Mouse (Mus musculus) embryonic facial prominence, embryonic 10.5 days (tissue): ENCODE results near the gene Nrxn1. TPM values are rescaled to one million over a fixed set of nuclear protein-coding genes. Genes with fewer than 3 reads are reported as not detected.
A peak's percentile ranks its signal among the peaks of the same experiment; 100 is the strongest.

ENCODE experiments used
- DNase-seq: peaks from one replicate; pipeline ENCODE4 v3.0.0-alpha.2; 2017; ENCODE audit warnings: low spot score
- H3K27ac ChIP-seq: fragments of 300-500 bp; sonication (generic); replicated peaks from 2 replicates; pipeline ENCODE4 v1.5.1; 2016; ENCODE audit warnings: mild to moderate bottlenecking
- H3K27me3 ChIP-seq: fragments of 300-500 bp; sonication (generic); replicated peaks from 2 replicates; pipeline ENCODE4 v1.6.1; 2016; ENCODE audit warnings: low read depth, mild to moderate bottlenecking; ENCODE audit not compliant: poor library complexity, severe bottlenecking
- H3K36me3 ChIP-seq: fragments of 300-500 bp; sonication (generic); replicated peaks from 2 replicates; pipeline ENCODE4 v1.6.1; 2016; ENCODE audit warnings: mild to moderate bottlenecking, moderate library complexity
- H3K4me1 ChIP-seq: fragments of 300-500 bp; sonication (generic); 2 replicates; pipeline ENCODE4 v1.6.1; 2016
- H3K4me3 ChIP-seq: fragments of 300-500 bp; sonication (generic); 2 replicates; pipeline ENCODE4 v1.5.1; 2016; ENCODE audit warnings: mild to moderate bottlenecking, moderate library complexity
- H3K9me3 ChIP-seq: fragments of 300-500 bp; sonication (generic); 2 replicates; pipeline ENCODE4 v1.6.1; 2016; ENCODE audit warnings: mild to moderate bottlenecking
- WGBS: fragments of 180-500 bp; shearing (Covaris S2); methylation state at CpG from one replicate; pipeline ENCODE4 v1.1.7; 2016; 5-methylcytosine and 5-hydroxymethylcytosine counted together
- polyA plus RNA-seq: library from polyadenylated mRNA; unstranded; fragments of >200 nt; fragmentation: Nextera tagmentation; extraction: Ambion mirVana; gene quantifications from 2 replicates; pipeline ENCODE4 v1.2.1, GENCODE M21; 2016

Nrxn1 gene
- polyA plus RNA-seq, 1 experiment from 2014 or later, result 4.1 TPM

GRCm38 (mm10) chr17:90615019-90615418 is 477.9 kb downstream of the Nrxn1 start:
- 85% methylated on average over 3 of the region's 3 CpGs for WGBS
- no peaks in the 10 kb centered on the region for H3K9me3 ChIP-seq
- no peak overlapping the region for H3K27ac ChIP-seq
- H3K36me3 ChIP-seq, result no peaks in the 10 kb centered on the region
- DNase-seq, result no peak
- H3K4me1 ChIP-seq, result no peaks in the 10 kb centered on the region
- no peaks in the 10 kb centered on the region for H3K27me3 ChIP-seq
- H3K4me3 ChIP-seq, result no peak overlapping the region

DNA sequence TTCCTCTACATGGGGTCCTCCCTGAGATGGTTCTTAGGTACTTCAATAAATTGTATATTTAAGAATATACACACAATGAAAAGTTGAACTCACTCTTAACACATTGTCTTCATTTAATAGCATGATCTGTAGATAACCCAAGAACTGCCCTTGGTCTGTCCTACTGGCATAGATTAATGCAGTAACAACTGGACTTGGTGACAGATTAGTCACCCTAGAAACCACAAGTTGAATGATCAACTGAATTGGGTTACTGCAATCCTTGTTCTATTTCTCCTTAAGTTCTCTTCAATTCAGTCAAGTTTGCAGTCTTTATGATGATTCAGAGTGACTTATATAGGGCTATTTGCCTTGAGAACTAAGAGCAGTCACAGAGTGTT is 485.5 kb downstream of the Nrxn1 start:
- no peak for DNase-seq
- no peaks in the 10 kb centered on the region for H3K9me3 ChIP-seq

GRCm38 (mm10) chr17:90606718-90607426 is 486.0 kb downstream of the Nrxn1 start:
- Histone ChIP-seq H3K36me3 (no peaks in the 10 kb centered on the region), H3K4me3 (no peak overlapping the region), H3K4me1 (no peaks in the 10 kb centered on the region), H3K9me3 (no peaks in the 10 kb centered on the region), H3K27me3 (no peaks in the 10 kb centered on the region), H3K27ac (no peak overlapping the region)
- DNase-seq, result no peak
- WGBS, result 94% methylated on average over 4 of the region's 4 CpGs

More for the DNA sequence above, 485.5 kb downstream of the Nrxn1 start:
- Histone ChIP-seq H3K27me3 (no peaks in the 10 kb centered on the region), H3K4me1 (no peaks in the 10 kb centered on the region), H3K4me3 (no peak overlapping the region), H3K36me3 (no peaks in the 10 kb centered on the region), H3K27ac (no peak overlapping the region)

DNA sequence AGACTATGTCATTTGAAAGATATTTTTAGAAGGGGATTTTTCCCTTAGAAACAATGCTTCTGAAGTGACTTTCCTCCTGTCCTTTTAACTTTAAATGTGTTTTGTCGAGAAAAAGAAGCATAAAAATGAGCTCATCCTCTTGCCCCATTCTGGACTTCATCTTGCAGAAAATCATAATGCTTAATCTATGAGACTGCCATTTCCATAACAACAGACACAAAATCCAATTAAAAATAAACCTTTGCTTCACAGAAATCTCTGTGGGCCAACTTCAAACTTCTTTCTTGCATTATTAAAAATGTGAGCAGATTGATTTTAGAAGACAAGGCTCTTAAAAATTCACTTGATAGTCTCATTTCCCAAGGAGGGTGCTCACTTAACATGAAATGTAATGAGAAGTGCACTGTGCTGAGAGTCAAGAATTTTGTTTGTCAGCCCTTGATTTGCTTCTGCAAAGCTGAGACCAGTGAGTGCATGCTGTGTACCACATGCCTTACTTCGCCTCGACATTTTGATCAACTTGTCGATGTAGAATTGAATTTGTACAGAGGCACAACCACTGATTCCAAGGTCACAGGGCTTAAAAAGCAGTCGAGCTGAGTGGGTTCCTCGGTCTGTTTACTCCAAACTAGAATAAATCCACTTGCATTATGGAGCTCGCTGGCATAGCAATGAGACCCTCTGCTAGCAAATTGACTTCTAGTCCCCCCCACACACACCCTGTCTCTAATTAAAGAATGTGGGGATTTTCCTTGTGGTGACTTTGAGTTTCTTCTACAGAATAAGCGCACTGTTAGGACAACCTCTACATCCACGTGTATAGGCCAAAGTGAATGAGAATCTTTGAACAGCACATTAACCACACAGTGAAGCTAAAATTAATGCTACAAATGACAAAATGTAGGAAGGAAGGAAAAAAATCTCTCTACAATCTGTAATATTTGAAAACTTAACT is 493.0 kb downstream of the Nrxn1 start:
- H3K4me3 ChIP-seq, result no peak overlapping the region
- 86% methylated on average over 9 of the region's 9 CpGs for WGBS
- H3K27ac ChIP-seq, result no peak overlapping the region
- no peaks in the 10 kb centered on the region for H3K36me3 ChIP-seq
- H3K9me3 ChIP-seq, result no peaks in the 10 kb centered on the region
- no peaks in the 10 kb centered on the region for H3K4me1 ChIP-seq
- no peaks in the 10 kb centered on the region for H3K27me3 ChIP-seq
- no peak for DNase-seq

DNA sequence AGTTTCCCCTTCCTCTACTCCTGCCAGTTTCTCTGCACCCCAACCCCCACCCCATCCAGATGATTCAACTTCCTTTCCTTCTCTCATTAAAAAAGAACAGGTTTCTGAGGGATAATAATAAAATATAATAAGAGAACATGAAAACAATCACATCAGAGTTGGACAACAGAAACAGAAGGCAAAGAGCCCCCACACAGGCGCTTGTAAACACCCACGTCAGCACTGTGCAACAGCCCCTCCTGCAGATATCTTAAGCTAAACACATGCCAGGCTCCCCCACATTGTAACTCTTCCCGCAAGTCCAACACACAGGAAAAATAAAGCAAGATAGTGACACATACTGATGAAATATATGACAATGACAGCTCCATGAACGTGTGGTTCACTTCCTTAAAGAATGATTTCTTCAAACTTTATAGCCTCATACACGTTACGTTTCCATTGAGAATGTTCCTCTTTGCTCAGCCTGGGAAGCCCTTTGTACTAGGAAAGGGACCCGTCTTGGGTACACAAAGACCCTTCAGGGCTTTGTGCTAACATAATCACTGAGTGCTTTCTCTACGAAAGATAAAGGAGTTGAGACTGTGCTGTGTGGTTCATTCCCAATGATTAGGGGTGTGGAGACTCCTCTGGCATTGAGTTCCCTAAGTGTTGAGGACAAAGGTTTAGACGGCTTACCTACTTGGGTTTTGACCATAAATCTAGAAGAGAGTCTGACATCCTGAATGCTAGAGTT is 497.9 kb downstream of the Nrxn1 start:
- WGBS, result 64% methylated on average over 9 of the region's 9 CpGs
- Histone ChIP-seq H3K4me1 (no peaks in the 10 kb centered on the region), H3K9me3 (no peaks in the 10 kb centered on the region), H3K27me3 (no peaks in the 10 kb centered on the region), H3K4me3 (no peak overlapping the region), H3K36me3 (no peaks in the 10 kb centered on the region), H3K27ac (no peak overlapping the region)
- no peak for DNase-seq

- DNase-seq, result no peak
- no peak overlapping the region for H3K27ac ChIP-seq
- H3K27me3 ChIP-seq, result no peaks in the 10 kb centered on the region
- no peaks in the 10 kb centered on the region for H3K4me1 ChIP-seq
- no peak overlapping the region for H3K4me3 ChIP-seq
- H3K36me3 ChIP-seq, result no peaks in the 10 kb centered on the region
- no peaks in the 10 kb centered on the region for H3K9me3 ChIP-seq
These were observed 506.0 kb downstream of the Nrxn1 start for GRCm38 (mm10) chr17:90586891-90587290.

- Histone ChIP-seq H3K27me3 (no peaks in the 10 kb centered on the region), H3K4me1 (no peaks in the 10 kb centered on the region), H3K27ac (no peak overlapping the region), H3K4me3 (no peak overlapping the region), H3K36me3 (no peaks in the 10 kb centered on the region), H3K9me3 (no peaks in the 10 kb centered on the region)
- DNase-seq, result peak; percentile 26
- WGBS, result 45% methylated on average over 8 of the region's 8 CpGs
These were observed 508.1 kb downstream of the Nrxn1 start for GRCm38 (mm10) chr17:90584666-90585195.

DNA sequence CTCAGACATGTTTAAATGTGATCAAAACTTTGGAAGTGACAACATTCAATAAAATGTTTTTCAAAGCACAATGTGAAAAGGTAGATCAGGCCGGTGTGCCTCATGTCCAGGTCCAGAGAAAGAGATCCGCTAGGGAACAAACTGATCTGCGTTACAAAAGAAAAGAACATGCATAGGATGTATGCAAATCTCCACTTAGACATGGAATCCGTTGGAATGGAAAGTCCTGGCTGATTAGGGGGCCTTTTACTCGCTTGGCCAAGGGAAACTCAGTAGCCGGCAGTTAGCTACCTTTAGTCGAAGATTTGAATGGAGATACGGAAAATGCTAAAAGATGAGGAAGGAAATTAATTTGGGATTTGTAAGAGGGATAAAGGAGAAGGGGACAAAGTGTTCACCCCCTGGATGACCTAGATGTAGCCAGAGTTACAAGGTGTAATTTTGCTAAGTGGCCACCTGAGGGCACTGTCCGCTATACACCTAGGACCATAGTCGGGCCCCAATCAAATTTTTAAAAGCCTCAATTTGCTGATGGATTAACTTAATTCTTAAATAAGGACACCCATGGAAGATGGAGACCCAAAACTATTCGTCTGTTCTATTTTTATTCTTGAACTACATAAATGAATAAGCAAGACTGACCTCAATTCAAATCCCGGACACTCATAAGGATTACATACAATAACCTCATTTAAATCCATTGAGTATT is 508.9 kb downstream of the Nrxn1 start:
- H3K4me1 ChIP-seq, result no peaks in the 10 kb centered on the region
- no peak overlapping the region for H3K4me3 ChIP-seq
- H3K27ac ChIP-seq, result no peak overlapping the region
- peak; percentile 12 for DNase-seq
- WGBS, result 41% methylated on average over 12 of the region's 12 CpGs
- H3K36me3 ChIP-seq, result no peaks in the 10 kb centered on the region
- H3K9me3 ChIP-seq, result no peaks in the 10 kb centered on the region
- no peaks in the 10 kb centered on the region for H3K27me3 ChIP-seq

GRCm38 (mm10) chr17:90583196-90583595 is 509.7 kb downstream of the Nrxn1 start:
- Histone ChIP-seq H3K9me3 (no peaks in the 10 kb centered on the region), H3K4me1 (no peaks in the 10 kb centered on the region), H3K36me3 (no peaks in the 10 kb centered on the region), H3K27ac (no peak overlapping the region), H3K4me3 (no peak overlapping the region), H3K27me3 (no peaks in the 10 kb centered on the region)
- DNase-seq, result no peak
- WGBS, result 72% methylated on average over 3 of the region's 3 CpGs

DNA sequence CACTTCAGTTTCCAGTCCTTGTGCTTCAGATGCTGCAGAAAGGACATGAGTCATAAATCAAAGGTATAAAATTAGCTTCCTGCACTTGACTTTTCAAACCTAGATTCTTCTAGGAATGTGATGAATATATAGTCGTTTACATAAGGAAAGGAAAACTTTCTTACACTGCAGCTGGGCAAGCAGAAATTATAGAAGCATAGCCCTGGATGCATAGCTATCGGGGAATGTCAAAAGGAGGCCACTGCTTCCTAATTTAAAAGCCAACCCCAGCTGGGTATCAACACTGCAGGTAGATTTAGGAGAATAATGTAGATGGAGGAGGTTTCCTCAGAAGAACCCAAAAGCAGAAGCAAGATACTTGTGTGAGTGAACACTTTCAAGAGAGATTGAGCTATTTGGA is 523.0 kb downstream of the Nrxn1 start:
- H3K36me3 ChIP-seq, result no peaks in the 10 kb centered on the region
- no peaks in the 10 kb centered on the region for H3K9me3 ChIP-seq
- 86% methylated on average over 2 of the region's 2 CpGs for WGBS
- no peak overlapping the region for H3K4me3 ChIP-seq
- DNase-seq, result no peak
- H3K27ac ChIP-seq, result no peak overlapping the region
- no peaks in the 10 kb centered on the region for H3K27me3 ChIP-seq
- no peaks in the 10 kb centered on the region for H3K4me1 ChIP-seq

DNA sequence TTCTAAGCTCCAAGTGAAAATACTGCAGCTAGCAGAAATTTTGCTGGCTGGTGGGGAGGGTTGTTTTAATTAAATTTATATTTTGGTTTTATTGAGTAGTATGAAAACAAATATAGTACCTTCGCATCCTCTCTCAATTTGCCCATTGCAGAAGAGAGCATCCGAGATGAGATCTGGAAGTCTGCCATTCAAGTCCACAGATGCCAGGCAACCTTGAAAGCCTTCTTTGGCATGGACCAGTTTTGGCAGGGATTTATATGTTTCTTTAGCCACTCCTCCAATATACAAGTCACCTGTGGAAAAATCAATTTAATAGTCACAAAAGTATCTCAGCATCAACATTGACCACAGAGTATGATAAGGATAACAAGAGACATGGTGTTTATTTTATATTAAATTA is 527.7 kb downstream of the Nrxn1 start:
- Histone ChIP-seq H3K36me3 (no peaks in the 10 kb centered on the region), H3K27me3 (no peaks in the 10 kb centered on the region), H3K27ac (no peak overlapping the region), H3K4me3 (no peak overlapping the region), H3K4me1 (no peaks in the 10 kb centered on the region), H3K9me3 (no peaks in the 10 kb centered on the region)
- WGBS, result 87% methylated on average over 2 of the region's 2 CpGs
- no peak for DNase-seq

DNA sequence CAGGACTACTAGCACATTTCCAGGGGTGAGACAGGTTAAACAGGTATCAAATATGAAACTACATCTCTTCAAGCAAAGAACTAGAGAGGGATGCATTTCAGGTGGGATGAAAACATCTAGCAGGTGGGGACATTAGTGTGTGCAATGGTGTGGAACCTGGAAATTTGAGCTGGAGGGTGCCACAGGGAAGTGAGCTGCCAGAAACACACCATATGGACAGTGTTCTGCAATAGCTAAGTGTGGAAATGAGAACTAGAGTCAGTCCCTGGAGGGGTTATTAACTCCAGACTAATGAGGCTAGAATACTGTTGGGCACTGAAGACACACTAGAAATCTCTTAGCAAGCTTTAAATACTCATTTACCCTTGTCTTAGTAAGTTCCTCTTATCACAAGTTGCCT is 536.5 kb downstream of the Nrxn1 start:
- Histone ChIP-seq H3K4me1 (no peaks in the 10 kb centered on the region), H3K27me3 (no peaks in the 10 kb centered on the region), H3K9me3 (no peaks in the 10 kb centered on the region), H3K4me3 (no peak overlapping the region), H3K27ac (no peak overlapping the region), H3K36me3 (no peaks in the 10 kb centered on the region)
- no peak for DNase-seq
